Mouse (Mus musculus) adrenal gland, postnatal 10 days (tissue): Measurements from ENCODE around the gene Stum. TPM values are rescaled to one million over a fixed set of nuclear protein-coding genes. Genes with fewer than 3 reads are reported as not detected.
"Not testable (repeated sequence)": the region's sequence is repeated elsewhere in the genome, so short reads cannot be mapped to it uniquely, and the experiment has no call there.

Experiments
- DNase-seq: peaks from one replicate; pipeline ENCODE4 v3.0.0; 2021; ENCODE audit warnings: mixed read lengths
- total RNA-seq, 2 experiments: library from RNA; stranded (reverse); gene quantifications; 2 replicates each; pipeline ENCODE4 v1.2.3; 2021

Gene Stum
- total RNA-seq, 2 experiments from 2014 or later: 1.1 to 1.5 TPM

DNA sequence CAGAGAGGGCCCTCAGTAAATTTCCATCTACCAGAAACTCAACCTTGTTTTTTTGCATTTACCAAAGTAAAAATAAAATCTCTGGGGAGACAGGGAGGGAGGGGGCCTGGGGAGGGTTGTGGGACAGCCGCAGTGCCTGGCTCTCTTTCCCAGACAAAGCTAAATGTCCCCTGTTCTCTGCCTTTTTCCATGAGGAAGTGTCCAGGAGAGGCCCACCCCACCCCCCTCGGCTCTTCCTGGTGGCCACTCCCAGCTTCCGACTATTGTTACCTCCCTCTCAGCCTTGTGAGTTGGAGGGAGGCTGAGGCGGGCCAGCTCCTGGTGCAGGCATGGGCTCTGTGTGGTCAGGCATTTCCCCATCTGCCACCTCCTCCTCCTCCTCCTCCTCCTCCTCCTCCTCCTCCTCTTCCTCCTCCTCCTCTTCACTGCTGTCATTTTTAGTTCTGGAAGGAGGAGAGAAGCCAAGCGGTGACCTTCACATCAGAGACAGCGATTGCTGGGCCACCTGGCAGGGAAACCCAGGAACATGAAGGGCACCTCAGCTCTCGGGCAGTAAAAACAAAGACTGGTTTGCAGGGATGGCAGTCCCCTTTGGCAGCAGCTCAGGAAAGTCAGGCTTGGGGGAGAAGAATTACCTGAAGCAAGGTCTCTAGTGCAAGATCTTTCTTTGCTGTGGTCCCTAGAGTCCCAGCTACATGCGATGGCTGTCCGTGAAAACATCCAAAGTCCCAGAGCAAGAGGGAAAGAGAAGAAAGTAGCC lies 77.5 kb downstream of the Stum start:
- peak; percentile 61 for DNase-seq

DNA sequence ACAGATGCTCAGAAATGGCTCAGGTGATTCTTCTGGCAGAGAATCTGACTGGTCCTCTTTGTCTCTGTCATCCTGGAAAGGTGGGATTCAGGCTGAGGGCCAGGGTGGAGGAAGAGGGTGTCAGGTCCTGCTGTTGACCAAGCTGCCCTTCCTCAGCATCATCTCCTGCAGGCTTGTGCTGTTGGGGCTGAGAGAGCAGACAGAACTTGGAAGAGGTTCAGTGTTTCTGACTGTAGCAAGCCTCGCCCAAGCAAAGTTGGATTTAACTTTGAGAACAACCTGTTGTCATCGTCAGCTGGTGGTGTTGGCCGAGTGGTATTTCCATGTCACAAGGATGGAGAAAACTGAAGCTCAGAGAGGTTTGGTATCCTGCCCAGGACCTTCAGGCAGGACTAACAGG lies 78.6 kb downstream of the Stum start:
- DNase-seq: no peak

DNA sequence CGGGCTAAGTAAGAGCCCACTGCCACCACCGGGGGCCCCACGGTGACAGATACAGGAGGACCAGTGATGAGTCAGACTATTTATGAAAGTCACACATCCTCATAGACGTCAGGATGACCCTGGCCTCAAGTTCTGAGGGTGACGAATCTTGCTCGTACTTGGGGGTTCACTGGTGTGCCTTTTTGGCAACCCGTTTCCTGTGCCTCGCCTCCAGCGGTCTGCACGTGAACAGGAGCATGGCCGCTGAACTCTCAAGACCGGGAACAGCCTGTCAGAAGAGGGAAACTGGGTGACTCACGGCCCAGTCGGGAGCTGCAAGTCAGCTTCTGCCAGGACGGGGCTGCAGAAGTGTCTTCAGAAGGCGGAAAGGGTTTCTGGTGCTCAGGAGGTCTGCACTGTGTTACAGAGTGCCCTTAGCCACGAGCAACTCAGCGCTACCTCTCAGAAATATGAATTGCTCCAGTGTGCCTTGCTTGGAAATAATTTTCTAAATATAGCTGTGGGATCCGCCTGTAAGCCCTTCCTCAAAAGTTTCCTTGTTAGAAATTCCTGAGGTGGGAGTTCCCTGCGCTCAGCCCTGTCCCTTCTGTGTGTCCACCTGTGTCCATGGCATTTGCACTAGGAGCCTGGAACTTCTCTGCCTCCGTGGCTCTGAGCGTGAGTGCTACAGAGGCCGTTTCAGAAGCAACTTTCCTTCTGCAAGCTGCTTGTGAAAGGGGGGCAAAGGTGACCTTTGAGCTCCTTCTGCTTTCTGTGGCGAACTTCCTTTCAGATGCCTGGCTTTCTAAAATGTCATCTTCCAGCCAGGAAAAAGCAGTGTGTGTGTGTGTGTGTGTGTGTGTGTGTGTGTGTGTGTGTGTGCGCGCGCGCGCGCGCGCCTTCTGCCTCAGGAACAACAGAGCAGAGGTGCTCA lies 79.4 kb downstream of the Stum start:
- peak; percentile 76 for DNase-seq

DNA sequence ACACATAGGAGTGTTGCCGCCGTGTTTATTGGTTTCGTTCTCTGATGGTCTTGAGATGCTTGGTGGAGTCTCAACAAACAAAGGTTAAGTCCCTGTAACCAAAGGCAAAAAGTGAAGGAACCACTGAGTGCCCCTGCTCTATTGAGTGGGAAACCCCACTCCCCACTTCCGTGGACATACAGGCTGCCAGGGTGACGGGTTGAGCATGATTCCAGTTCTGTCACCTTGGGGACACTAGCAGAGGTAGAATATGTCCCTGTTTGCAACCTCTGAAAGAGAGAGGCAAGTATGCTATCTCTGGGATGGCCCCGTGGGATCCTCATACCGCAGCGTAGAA lies 80.0 kb downstream of the Stum start:
- DNase-seq: no peak

DNA sequence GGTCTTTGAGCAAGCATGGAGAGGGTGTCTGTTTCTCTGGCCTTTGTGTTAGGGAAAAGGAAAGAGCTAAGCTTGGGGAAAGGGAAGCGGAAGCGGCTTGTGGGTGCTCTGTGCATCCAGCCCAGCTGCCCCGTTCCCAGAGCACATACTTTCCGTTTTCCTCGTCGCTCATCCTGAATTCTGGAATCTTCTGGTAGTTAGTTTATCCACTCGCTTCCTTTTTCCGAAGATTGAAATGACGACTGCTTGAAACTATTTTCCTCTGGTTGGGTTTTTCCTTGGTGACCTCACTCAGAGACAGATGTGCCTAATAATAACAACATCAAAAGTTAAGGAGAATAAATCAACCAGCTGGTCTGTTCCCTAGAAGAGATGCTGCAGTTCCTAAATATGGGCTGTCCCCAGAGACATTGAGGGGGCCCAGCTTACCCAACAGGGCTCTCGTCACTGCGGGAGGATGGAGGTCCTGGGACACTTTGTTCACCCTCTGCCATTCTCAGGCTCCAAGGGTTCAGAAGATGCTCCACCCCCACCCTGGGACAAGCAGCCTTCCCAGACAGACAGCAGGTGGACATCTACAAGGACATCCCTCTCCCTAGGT lies 80.7 kb downstream of the Stum start:
- DNase-seq: no peak

DNA sequence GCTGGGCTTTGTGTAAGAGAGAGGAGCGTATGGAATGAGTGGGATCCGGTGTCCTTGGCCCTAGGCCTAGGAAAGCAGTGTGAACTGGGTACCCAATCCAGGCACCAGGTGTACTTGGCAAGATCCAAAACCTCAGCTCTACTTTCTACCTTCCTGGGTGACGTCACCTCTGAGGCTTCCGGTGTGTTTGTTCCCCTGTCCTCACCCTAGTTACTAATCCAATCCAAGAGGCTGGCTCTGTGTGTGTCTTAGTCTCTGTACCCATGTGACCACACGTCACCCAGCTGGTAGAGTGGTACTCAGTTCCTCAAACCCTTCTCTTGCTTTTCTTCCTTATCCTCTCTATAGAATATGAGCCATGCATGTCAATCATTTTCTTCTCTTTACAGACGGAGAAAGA lies 81.6 kb downstream of the Stum start:
- no peak for DNase-seq

DNA sequence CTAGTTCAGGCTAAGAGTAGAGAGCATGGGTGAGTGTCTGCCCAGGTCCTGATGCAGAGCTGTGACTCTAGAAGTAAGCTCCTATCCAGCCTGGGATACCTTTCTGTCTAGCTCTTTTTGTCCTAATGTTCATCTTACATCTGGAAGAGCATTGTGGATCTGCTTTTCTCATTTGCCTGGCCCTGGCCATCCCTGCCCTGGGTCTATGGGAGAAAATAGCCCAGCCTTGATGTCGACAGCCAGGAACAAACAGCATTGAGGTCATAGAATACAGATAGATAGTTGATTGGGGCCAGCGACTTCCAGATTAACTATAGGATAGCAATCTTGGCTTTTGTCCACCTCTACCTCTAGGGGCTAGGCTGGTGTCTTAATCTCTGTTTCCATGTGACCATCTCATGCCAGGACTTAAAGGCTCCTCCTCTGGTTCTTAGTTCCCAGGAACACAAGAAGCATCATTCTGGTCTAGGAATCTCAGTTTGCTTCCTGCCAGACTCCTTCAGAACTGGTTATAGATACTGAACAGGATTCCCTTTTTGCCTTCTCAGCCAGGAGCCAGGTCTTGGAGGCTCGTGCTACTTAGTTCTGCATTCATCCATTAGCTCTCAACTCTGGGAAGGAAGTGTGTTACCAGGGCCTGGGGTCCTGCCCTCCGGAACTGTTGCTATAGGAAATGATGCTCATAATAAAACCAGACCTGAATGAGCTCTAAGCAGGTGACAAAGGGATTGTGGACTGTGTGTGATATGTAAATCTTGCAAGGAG lies 82.4 kb downstream of the Stum start:
- DNase-seq: no peak

DNA sequence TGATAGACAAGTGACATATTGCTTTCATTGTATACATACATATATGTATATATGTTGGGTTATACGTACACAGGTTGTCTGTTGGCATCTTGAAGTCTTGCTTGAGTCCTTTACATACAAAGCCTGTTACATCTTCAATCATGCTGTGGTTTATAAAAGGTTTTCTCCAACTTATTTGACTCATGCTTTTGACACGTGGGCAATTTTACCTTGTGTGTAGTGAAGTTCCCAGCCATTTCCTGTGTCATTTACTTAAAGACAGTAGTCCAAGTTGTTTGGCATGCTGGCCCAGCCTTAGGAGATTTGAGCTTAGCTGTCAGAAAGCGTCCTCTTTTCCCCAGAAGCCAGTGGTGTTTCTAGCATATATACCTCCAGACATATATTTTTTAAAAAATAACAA lies 84.9 kb downstream of the Stum start:
- no peak for DNase-seq

DNA sequence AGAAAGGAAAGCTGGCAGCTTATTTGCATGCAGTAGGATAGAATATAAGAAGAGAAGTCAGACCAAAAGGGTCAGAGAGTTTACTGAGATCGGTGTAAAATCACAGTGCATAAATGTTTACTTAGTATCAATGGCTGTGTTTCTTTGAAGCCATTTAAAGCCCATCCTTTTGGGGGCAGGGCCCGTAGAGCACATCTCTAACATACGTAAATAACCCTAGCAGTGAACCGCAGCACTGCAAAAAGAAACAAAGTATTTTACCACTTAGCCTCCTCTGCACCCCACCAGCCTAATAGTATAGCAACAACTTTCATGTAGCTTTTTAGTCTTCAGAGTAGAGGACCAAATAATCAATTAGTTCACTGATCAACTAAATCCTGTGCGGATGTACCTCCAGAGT lies 85.6 kb downstream of the Stum start:
- no peak for DNase-seq

DNA sequence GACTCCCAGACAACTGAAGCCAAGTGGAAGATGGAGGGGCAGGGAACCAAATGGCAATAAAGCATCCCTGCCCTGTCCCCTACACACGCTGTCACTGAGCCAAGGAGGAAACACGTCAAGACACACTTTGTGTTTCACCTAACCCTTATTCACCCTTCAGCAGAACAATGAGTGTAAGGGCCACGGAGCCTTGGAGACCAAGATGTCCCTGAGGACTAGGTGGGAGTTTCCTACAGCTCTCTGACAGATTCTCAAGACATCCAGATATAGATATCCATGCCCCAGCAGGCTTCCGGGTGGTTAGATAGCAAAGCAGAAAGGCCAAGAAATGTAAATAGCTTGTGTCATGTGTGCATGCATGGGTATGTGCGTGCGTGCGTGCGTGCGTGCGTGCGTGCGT lies 89.4 kb downstream of the Stum start:
- DNase-seq: no peak

DNA sequence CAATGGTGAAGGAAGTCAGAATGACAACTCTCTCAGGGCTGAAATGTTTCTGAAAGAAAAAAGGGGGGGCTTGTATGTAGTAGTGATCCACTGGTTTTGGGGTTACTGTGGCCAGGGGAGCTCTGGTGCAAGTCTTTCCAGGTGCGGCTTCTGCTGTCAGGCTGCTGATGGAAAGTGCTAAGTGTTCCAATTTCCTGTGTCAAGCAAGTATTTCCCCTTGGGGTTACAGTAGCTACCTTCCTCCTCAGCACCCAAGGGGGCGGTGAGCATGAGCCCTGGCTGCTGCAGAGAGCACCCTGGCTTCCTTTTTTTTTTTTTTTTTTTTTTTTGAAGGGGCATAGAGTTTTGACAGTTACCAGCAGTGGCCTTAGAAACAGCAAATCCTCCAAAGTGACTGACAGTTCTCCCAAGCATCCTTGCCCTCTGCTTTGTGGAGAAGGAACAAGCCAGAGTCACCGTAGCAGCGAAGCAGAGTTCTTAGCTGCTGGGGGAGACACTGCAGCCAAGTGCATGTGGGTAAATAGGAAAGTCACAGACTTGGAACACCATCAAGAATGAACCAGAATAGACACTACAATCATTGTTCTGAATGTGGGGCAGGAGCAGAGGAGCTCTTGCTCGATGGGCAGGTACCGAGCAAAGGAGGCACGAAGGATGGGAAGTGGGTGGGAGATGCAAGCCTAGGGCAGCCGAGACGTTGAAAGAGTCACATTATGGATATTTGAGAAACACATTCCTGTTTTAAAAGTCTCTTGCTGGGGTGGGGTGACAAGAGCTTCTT lies 90.1 kb downstream of the Stum start:
- DNase-seq: no peak

DNA sequence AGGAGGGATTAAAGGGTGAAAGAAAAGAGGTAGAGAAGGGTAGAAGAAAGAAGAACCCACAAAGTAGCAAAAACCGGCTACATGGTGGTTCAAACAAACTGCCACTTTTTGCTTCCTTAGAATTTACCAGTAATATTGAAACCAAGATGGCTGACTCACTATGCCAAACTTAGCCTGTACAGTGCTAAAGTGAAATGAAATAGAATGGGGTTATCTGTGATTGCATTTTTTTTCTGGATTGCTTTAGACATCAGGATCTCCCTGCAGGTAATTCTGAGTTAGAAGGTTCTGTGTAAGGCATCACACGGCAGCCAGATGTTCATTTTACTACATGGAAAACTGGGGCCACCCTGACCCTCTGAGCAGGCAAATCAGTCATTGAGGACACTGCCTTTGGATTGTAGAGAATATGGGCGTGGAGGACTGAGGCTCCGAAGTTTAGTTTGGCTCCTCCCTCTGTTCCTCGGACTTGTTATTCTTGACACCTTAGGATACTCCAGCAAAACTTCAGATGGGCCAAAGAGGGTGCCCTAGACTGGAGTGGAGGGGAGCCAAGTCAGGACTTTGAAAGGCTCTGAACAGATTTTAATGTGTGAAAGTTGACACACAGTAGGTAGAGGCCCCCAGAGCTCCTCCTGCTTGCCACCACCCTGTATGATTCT lies 91.0 kb downstream of the Stum start:
- DNase-seq: no peak

DNA sequence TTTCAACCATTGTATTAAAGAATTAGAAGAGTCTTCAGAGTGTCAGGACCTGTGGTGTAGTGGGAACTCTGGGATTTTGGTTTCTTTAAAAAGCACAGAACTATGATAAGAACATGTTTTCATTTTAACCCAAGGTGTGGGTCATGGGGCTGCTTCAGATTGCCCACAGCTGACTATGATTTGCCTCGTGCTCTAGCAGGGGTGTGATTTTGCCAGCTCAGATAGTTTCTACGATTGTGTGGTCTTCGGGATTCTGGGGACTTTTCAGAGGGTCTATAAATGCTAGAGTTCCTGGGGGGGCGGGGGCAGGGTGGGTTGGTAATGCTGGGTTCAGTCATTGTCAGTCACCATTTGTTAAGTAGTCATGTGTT lies 91.7 kb downstream of the Stum start:
- no peak for DNase-seq

DNA sequence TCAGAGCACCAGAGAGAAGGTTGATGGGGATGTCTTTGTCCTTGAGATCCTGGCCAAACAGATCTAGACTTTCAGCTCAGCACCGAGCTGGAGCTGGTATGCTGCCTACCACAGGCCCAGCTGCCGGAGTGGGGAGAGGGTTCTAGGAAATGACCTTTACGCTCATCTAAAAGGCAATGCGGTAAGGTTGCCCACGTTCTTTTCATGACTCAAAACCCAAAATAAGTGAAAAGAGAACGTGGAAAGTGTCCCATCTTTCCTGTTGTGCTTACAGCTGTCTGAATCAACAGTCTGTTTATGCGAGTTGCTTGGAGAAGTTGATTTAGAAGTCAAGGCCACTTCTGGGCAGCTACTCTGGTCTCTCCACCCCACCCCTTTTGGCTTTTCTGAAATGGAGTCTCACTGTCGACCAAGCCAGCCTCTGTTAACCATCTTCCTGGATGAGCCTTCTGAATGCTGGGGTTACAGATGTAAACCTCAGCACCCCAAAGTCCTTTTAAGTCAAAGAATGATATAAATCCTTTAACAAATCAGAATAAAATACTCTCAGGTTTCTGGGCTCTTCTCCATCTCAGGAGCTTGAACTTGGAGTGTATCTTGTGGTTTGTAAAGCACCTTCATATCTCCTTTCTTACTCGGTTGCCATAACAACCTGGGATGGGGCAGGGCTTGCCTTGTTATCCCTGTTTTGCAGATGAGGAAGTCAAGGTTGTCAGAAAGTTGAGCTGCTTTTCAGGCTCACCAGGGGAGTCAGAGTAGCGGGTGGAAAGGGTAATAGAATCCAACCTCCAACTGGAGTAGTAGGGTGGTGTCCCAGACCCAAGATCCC lies 92.3 kb downstream of the Stum start:
- DNase-seq: no peak

DNA sequence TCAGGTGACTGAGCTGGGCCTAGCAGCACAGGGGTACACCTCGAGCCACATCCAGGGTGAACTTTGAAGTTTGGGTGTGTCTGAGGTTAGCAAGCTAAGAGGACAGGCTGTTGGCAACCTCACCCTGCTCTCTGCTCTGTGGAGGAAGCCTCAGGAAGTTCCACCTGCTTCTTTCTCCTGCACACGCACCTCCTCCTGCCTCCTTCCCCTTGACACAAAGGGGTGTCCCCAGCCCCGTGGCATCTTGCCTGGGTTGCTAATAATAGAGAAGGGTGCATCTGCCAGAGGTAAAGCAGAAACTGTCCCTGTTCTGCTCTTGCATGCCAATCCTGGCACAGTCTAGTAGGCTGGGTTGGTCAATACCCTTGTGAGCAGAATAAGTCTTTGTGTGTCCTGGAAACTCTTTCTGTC lies 93.0 kb downstream of the Stum start:
- DNase-seq: peak; percentile 74

DNA sequence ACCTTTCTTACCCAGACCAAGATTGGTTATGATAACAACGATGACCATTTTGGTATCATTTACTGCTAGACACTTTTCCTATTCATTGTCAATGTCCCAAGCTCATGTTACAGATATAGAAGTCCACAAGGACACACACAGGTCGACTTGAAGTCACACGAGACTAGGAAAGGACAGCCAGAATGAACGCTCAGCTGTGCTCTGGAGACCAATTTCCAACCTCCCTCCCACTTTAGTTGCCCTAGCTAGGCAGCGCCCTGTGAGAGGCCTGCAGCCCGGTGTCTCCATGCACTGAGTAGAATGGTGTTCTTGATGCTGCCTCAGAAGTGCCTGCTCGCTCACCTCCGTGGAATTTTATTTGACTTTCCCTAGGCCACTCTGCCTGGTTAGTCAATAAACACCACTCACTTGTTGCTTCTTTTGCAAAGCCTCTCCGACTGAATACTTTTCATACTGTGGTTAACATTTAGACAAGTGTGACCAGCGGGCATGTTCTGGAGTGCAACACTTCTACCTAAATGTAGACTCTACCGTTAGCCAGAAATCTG lies 94.0 kb downstream of the Stum start:
- not testable (repeated sequence) for DNase-seq

DNA sequence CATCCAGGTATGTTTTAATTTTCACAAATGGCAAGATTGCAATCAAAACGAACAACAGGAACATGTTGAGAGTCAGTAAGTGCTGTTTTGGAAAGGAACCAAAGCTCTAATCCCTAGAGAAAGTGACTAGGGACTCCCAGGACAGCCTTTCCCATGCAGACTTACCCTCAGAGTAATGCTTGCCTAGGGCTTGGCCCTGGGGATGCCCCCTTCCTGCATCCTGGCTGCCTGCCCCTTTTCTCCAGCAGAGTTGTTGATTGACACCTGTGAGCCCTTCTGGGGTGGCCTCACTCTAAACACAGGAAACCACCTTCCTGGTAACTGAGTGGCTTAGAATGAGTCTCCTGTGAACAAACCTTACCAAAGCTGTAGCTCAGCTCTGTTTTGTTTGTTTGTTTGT lies 94.8 kb downstream of the Stum start:
- DNase-seq: no peak

DNA sequence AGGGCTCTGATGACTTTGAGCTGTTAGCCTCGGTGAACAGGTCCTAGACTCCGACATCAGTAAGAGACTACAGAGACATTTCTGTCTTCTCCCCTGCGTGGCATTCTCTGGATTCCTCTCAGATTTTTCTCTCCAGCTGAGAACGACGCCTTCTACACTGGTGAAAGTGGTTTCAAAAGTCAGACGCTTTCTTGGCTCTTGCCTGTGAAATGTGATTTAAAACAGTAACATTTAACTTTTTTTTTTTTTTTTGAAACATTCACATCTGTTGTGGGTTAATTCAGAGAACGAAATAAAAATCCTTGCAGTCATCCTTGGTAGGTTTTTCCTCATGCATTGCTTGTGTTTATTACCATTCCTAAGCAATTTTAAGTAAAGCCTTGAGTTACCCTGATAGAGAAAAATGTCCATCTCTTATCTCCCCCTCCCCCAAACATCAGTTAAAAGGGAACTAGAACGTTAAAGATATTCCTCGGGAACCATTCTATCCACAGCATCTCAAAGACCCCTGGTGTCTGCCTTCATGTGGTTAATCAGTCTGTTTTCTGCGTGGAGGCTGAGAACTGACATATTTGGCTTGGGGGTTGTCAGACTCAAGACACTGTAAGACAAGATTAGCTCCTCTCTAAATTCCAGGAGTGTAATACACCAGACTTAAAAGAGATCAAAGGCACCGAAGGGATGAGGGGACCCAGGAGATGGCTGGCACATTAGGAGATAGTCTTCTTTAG lies 95.4 kb downstream of the Stum start:
- no peak for DNase-seq
